ENCODE assay signal across 24 mouse cellular contexts in the genomic region with DNA sequence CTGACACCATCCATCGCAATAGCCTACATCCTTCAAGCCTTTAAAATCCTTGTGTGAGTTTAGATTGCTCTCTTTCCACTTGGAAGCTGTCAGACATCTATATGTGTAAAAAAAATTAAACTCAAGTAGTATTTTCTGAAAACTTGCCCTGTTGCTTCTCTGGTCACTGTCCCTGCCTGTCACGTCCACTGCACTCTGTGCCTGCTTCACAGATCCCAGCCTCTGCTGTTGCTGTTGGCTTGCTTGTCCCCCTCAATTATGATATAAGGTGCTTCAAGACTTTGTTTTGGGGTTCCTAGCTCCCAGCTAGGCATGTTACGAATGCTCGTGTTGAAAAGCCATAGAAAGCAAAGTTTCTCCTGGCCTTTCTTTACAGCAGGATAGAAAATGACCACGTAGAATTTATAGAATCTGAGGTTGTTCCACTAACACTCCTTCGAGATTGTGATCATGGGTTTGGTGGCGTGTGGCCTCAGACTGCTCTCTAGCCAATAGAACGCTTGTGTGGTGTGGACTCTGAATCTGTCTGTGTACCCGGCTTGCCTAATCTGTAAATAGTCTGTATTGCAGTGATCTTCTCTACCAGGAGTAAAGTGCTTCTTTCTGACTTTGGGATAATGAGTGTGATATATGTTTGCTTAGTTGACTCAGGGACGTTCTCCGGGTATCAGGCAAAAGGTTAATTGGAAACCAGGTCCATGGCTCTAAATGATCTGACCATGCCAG. TPM values are rescaled to one million over a fixed set of nuclear protein-coding genes. Genes with fewer than 3 reads are reported as not detected.
DNase-seq lines count a peak whose midpoint lies in the region; ATAC-seq and TF ChIP-seq lines count a peak whose summit lies in the region.
"Had no signal": no experiment of that assay in that cellular context is flagged by ENCODE, and none has a peak within 500 bp of the region (broad histone marks: within the 10 kb centered on the region; RNA-seq: fewer than 3 reads in every experiment).

No protein-coding gene starts in this region.

- H3K4me3 ChIP-seq in intestine, embryonic 15.5 days (replicated peaks), result no peak overlapping the region
- H3K4me3 ChIP-seq in liver, adult 2 months (ENCODE audit: insufficient read depth, low read depth, low read length), result no peak overlapping the region
- H3K4me3 ChIP-seq in liver, embryonic 14.5 days (ENCODE audit: insufficient read depth in 1 of 2, low read depth in 2 of 2, low read length in 2 of 2), result no peak overlapping the region
- H3K4me3 ChIP-seq: embryonic facial prominence, embryonic 10.5 days; gastrocnemius, adult 2 months; heart, embryonic 13.5 days; hindbrain, embryonic 12.5 days had no signal

- TF ChIP-seq EP300 in liver, embryonic 14.5 days (IDR thresholded peaks at IDR 0.05; ENCODE audit: low read depth), result no peak

- no peaks in the 10 kb centered on the region for H3K36me3 ChIP-seq in intestine, embryonic 15.5 days
- H3K36me3 ChIP-seq in liver, adult 2 months (ENCODE audit: control insufficient read depth, insufficient read depth, low read length), result no peaks in the 10 kb centered on the region
- H3K36me3 ChIP-seq in liver, embryonic 14.5 days (replicated peaks; ENCODE audit: control insufficient read depth, insufficient read depth, low read depth), result no peaks in the 10 kb centered on the region
- H3K36me3 ChIP-seq: embryonic facial prominence, embryonic 10.5 days; G1E; heart, embryonic 13.5 days; hindbrain, embryonic 12.5 days had no signal

- no peak for TF ChIP-seq CTCF in liver, adult 2 months (IDR thresholded peaks at IDR 0.05; ENCODE audit: low read depth, low read length)
- no peak for TF ChIP-seq CTCF in liver, embryonic 14.5 days (IDR thresholded peaks at IDR 0.05; ENCODE audit: low read depth)

- H3K9ac ChIP-seq in intestine, embryonic 15.5 days, result no peak overlapping the region
- peak overlapping the region; percentile 13; the same call in 1 of the 2 replicates for H3K9ac ChIP-seq in liver, adult 2 months (ENCODE audit: low read depth, low read length)
- no peak overlapping the region for H3K9ac ChIP-seq in liver, embryonic 14.5 days (replicated peaks)
- H3K9ac ChIP-seq: heart, embryonic 13.5 days; hindbrain, embryonic 12.5 days had no signal

- no peaks in the 10 kb centered on the region for H3K4me1 ChIP-seq in intestine, embryonic 15.5 days (replicated peaks)
- H3K4me1 ChIP-seq in liver, adult 2 months (ENCODE audit: control insufficient read depth, insufficient read depth, low read length), result peaks cover 12% of the 10 kb centered on the region
- peaks cover 0 to 4% of the 10 kb centered on the region in 2 experiments; a peak in 2 of 4 replicates for H3K4me1 ChIP-seq in liver, embryonic 14.5 days (replicated peaks; ENCODE audit: control insufficient read depth in 2 of 2, insufficient read depth in 2 of 2, low read length in 1 of 2)
- H3K4me1 ChIP-seq: embryonic facial prominence, embryonic 10.5 days; hindbrain, embryonic 12.5 days had no signal

- no peaks in the 10 kb centered on the region for H3K79me2 ChIP-seq in liver, adult 2 months (ENCODE audit: control insufficient read depth, insufficient read depth, low read length)

- no peaks in the 10 kb centered on the region for H3K27me3 ChIP-seq in intestine, embryonic 15.5 days (replicated peaks)
- no peaks in the 10 kb centered on the region for H3K27me3 ChIP-seq in liver, adult 2 months (ENCODE audit: control insufficient read depth, insufficient read depth, low read length)
- no peaks in the 10 kb centered on the region for H3K27me3 ChIP-seq in liver, embryonic 14.5 days (ENCODE audit: control insufficient read depth, insufficient read depth, low read length)
- H3K27me3 ChIP-seq: hindbrain, embryonic 12.5 days had no signal

- ATAC-seq in intestine, embryonic 15.5 days, result peak; percentile 71
- ATAC-seq in liver, embryonic 14.5 days (ENCODE audit: insufficient read depth), result peak; percentile 62
- ATAC-seq: CD4-positive, CD25-positive, alpha-beta regulatory T cell, adult 4 months; forebrain, embryonic 14.5 days; hindbrain, embryonic 16.5 days had no signal

- TF ChIP-seq POLR2A in liver, adult 2 months (IDR thresholded peaks at IDR 0.05; ENCODE audit: extremely low read depth, insufficient read depth, low read length), result no peak

- H3K27ac ChIP-seq in intestine, embryonic 15.5 days, result 0 out of 2 replicates have a peak overlapping the region, but pooled peaks have one; percentile 13
- H3K27ac ChIP-seq in liver, adult 2 months (replicated peaks; ENCODE audit: insufficient read depth, low read depth, low read length), result peak overlapping the region; percentile 91
- H3K27ac ChIP-seq in liver, embryonic 14.5 days, result no peak overlapping the region
- H3K27ac ChIP-seq: embryonic facial prominence, embryonic 10.5 days; heart, embryonic 13.5 days; hindbrain, embryonic 12.5 days had no signal

- WGBS in intestine, embryonic 15.5 days, result 71% methylated on average over 11 of the region's 11 CpGs
- 26% methylated on average over 11 of the region's 11 CpGs for WGBS in liver, adult 2 months
- WGBS in liver, embryonic 14.5 days (ENCODE audit: insufficient replicate concordance), result 56% methylated on average over 11 of the region's 11 CpGs

- H3K4me2 ChIP-seq in intestine, embryonic 15.5 days (replicated peaks), result no peak overlapping the region
- no peak overlapping the region for H3K4me2 ChIP-seq in liver, embryonic 14.5 days (ENCODE audit: low read depth)
- H3K4me2 ChIP-seq: heart, embryonic 13.5 days; hindbrain, embryonic 12.5 days had no signal

- peak; percentile 98 for DNase-seq in liver, adult 2 months (ENCODE audit: extremely low read depth, low read depth, low spot score)
- peak; percentile 12 to 26 (median 26) for DNase-seq in liver, embryonic 14.5 days (ENCODE audit: low read depth in 3 of 3, low spot score in 3 of 3)
- DNase-seq in yolk sac, embryonic 10.5 days (ENCODE audit: low spot score), result peak; percentile 75
- DNase-seq in cerebellum, postnatal 10 days, result no peak
- no peak for DNase-seq in cerebellum, adult 18-20 months
- no peak for DNase-seq in adrenal gland, adult 2 months
- DNase-seq: adrenal gland, postnatal 14 days; B cell, adult 2 months; cerebellum, adult 11-12 months; cerebellum, adult 9-11 months; gastrocnemius, adult 2 months; gastrocnemius, postnatal 25 days; heart, postnatal 4 days had no signal

- H3K9me3 ChIP-seq in intestine, embryonic 15.5 days, result no peaks in the 10 kb centered on the region
- no peaks in the 10 kb centered on the region for H3K9me3 ChIP-seq in liver, embryonic 14.5 days (ENCODE audit: control insufficient read depth, low read length)
- H3K9me3 ChIP-seq: embryonic facial prominence, embryonic 10.5 days; G1E; heart, embryonic 13.5 days; hindbrain, embryonic 12.5 days had no signal

RNA-seq across cellular contexts. Expression of gene Cpn1, which starts 12.6 kb away (rescaled TPM):
- polyA plus RNA-seq in intestine, embryonic 15.5 days (2015; fragmentation: Nextera tagmentation; extraction: Ambion mirVana), result 21.4 and 26.2 TPM in 2 replicates
- total RNA-seq in liver, adult 2 months (2014; rRNA removed), result 215 and 272 TPM in 2 replicates
- 336 and 360 TPM in 2 replicates for polyA plus RNA-seq in liver, adult 2 months (2012; rRNA removed)
- 49.5 and 50.9 TPM in 2 replicates for polyA plus RNA-seq in liver, embryonic 14.5 days (2012; rRNA removed)
- polyA plus RNA-seq in liver, embryonic 14.5 days (2014; fragmentation: Nextera tagmentation; extraction: Ambion mirVana), result 43.9 and 50.1 TPM in 2 replicates
- total RNA-seq in adrenal gland, adult 2 months (2021), result under 1 TPM; 0.14 to 0.66 TPM
- not detected in 2 replicates for polyA plus RNA-seq in adrenal gland, adult 2 months (2012; rRNA removed)
- total RNA-seq: G1E; gastrocnemius, adult 2 months; gastrocnemius, postnatal 25 days; granulocyte monocyte progenitor cell, adult 5-6 weeks; heart, postnatal 4 days had no signal
- polyA plus RNA-seq: CD4-positive, CD25-positive, alpha-beta regulatory T cell, adult 4 months; G1E had no signal

RNA-seq across cellular contexts. Expression of gene Cyp2c23, which starts 30.0 kb away (rescaled TPM):
- polyA plus RNA-seq in intestine, embryonic 15.5 days (2015; fragmentation: Nextera tagmentation; extraction: Ambion mirVana), result 2.7 and 3.1 TPM in 2 replicates
- 233 and 351 TPM in 2 replicates for total RNA-seq in liver, adult 2 months (2014; rRNA removed)
- polyA plus RNA-seq in liver, adult 2 months (2012; rRNA removed), result 200 and 262 TPM in 2 replicates
- 9.9 and 10.5 TPM in 2 replicates for polyA plus RNA-seq in liver, embryonic 14.5 days (2012; rRNA removed)
- 20.7 and 23.4 TPM in 2 replicates for polyA plus RNA-seq in liver, embryonic 14.5 days (2014; fragmentation: Nextera tagmentation; extraction: Ambion mirVana)
- total RNA-seq in adrenal gland, adult 2 months (2021), result 1 to 10 TPM in 1 of 2 experiments, under 1 TPM in 1; 0.62 to 1.7 TPM
- polyA plus RNA-seq in adrenal gland, adult 2 months (2012; rRNA removed), result 0.19 and 0.35 TPM in 2 replicates
- total RNA-seq: gastrocnemius, adult 2 months; gastrocnemius, postnatal 25 days; granulocyte monocyte progenitor cell, adult 5-6 weeks; heart, postnatal 4 days had no signal
- polyA plus RNA-seq: CD4-positive, CD25-positive, alpha-beta regulatory T cell, adult 4 months; embryonic facial prominence, embryonic 10.5 days; embryonic facial prominence, embryonic 14.5 days; forebrain, embryonic 14.5 days; G1E; heart, postnatal 0 days; hindbrain, embryonic 12.5 days; hindbrain, embryonic 16.5 days had no signal

RNA-seq across cellular contexts. Expression of gene Dnmbp, which starts 59.0 kb away (rescaled TPM):
- 35.9 and 37.0 TPM in 2 replicates for polyA plus RNA-seq in intestine, embryonic 15.5 days (2015; fragmentation: Nextera tagmentation; extraction: Ambion mirVana)
- 23.3 and 24.7 TPM in 2 replicates for total RNA-seq in liver, adult 2 months (2014; rRNA removed)
- 15.5 and 15.6 TPM in 2 replicates for polyA plus RNA-seq in liver, adult 2 months (2012; rRNA removed)
- polyA plus RNA-seq in liver, embryonic 14.5 days (2012; rRNA removed), result 2.1 and 2.2 TPM in 2 replicates
- polyA plus RNA-seq in liver, embryonic 14.5 days (2014; fragmentation: Nextera tagmentation; extraction: Ambion mirVana), result 1.3 and 1.5 TPM in 2 replicates
- total RNA-seq in adrenal gland, adult 2 months (2021), result 10 to 100 TPM; 13.3 to 13.9 TPM
- 10.8 and 11.3 TPM in 2 replicates for polyA plus RNA-seq in adrenal gland, adult 2 months (2012; rRNA removed)

Comparison
In these comparisons a context has a peak if more than half of its experiments do, and no peak if none do; other contexts are left out.
1. DNase-seq: peak in liver, adult 2 months (single experiment), liver, embryonic 14.5 days (3 of 3) and yolk sac, embryonic 10.5 days (single experiment); none in cerebellum, postnatal 10 days (0 of 2), cerebellum, adult 18-20 months (0 of 2) and adrenal gland, adult 2 months (single experiment).
2. RNA of gene Cpn1, which starts 12.6 kb away (polyA plus RNA-seq): 336 to 360 TPM in liver, adult 2 months, 43.9 to 50.9 TPM in liver, embryonic 14.5 days and 21.4 to 26.2 TPM in intestine, embryonic 15.5 days; not detected in adrenal gland, adult 2 months; every median in the first group is over 10 times any median in the second.